Mouse (Mus musculus): ENCODE data around the gene Atxn7l3. TPM values are rescaled to one million over a fixed set of nuclear protein-coding genes. Genes with fewer than 3 reads are reported as not detected.
A peak's percentile ranks its signal among the peaks of the same experiment; 100 is the strongest.

The Atxn7l3 gene
- total RNA-seq, 1 experiment = 60.4 TPM

GRCm38 (mm10) chr11:102339624-102340023 is 43.2 kb upstream of the Atxn7l3 start:
- Histone ChIP-seq H3K9me3 (ENCODE audit: control insufficient read depth, insufficient read depth, low read depth, low read length) (no peaks in the 10 kb centered on the region), H3K27ac (ENCODE audit: insufficient read depth, low read depth, low read length, poor library complexity, severe bottlenecking) (no peak overlapping the region; the same call in 1 of the 2 replicates), H3K4me3 (ENCODE audit: insufficient read depth in 1 of 2, low read depth in 1 of 2, low read length in 2 of 2, poor library complexity in 1 of 2, severe bottlenecking in 1 of 2) (no peak overlapping the region), H3K4me1 (ENCODE audit: control insufficient read depth in 2 of 2, insufficient read depth in 2 of 2, low read length in 2 of 2, poor library complexity in 1 of 2) (peaks cover 18 to 23% of the 10 kb centered on the region in 2 experiments), H3K36me3 (ENCODE audit: control insufficient read depth, insufficient read depth, low read length, poor library complexity, severe bottlenecking) (no peaks in the 10 kb centered on the region), H3K9ac (ENCODE audit: insufficient read depth, low read depth, low read length, poor library complexity, severe bottlenecking) (no peak overlapping the region; the same call in 1 of the 2 replicates)
- TF ChIP-seq ZC3H11A (IDR thresholded peaks at IDR 0.05; ENCODE audit: borderline replicate concordance, low read depth, low read length) (peak; percentile 32; the same call in 1 of the 2 replicates), ZNF384 (IDR thresholded peaks at IDR 0.05; ENCODE audit: low read depth, low read length) (no peak)
- in situ Hi-C loops (cut with MboI; ENCODE audit: low sequenced_read_pairs in 2 of 2, unreplicated experiment in 2 of 2) = no loop called here
- no peak for DNase-seq (ENCODE audit: low read depth, low spot score)

GRCm38 (mm10) chr11:102339195-102339594 is 42.8 kb upstream of the Atxn7l3 start:
- DNase-seq (ENCODE audit: low read depth, low spot score) = no peak
- peak overlapping the region; percentile 21; the same call in 1 of the 2 replicates for H3K9ac ChIP-seq (ENCODE audit: insufficient read depth, low read depth, low read length, poor library complexity, severe bottlenecking)
- peak overlapping the region; percentile 64; the same call in 1 of the 2 replicates for H3K27ac ChIP-seq (ENCODE audit: insufficient read depth, low read depth, low read length, poor library complexity, severe bottlenecking)
- no peaks in the 10 kb centered on the region for H3K36me3 ChIP-seq (ENCODE audit: control insufficient read depth, insufficient read depth, low read length, poor library complexity, severe bottlenecking)
- H3K4me3 ChIP-seq (ENCODE audit: insufficient read depth in 1 of 2, low read depth in 1 of 2, low read length in 2 of 2, poor library complexity in 1 of 2, severe bottlenecking in 1 of 2) = no peak overlapping the region
- TF ChIP-seq CHD2 (IDR thresholded peaks at IDR 0.05; ENCODE audit: low read depth, low read length) (no peak), HCFC1 (IDR thresholded peaks at IDR 0.05; ENCODE audit: borderline replicate concordance, insufficient read depth, low read length) (no peak), ZNF384 (IDR thresholded peaks at IDR 0.05; ENCODE audit: low read depth, low read length) (no peak)
- no peaks in the 10 kb centered on the region for H3K9me3 ChIP-seq (ENCODE audit: control insufficient read depth, insufficient read depth, low read depth, low read length)
- peaks cover 20 to 23% of the 10 kb centered on the region in 2 experiments for H3K4me1 ChIP-seq (ENCODE audit: control insufficient read depth in 2 of 2, insufficient read depth in 2 of 2, low read length in 2 of 2, poor library complexity in 1 of 2)
- in situ Hi-C loops (cut with MboI; ENCODE audit: low sequenced_read_pairs in 2 of 2, unreplicated experiment in 2 of 2) = no loop called here

GRCm38 (mm10) chr11:102338561-102338960 is 42.1 kb upstream of the Atxn7l3 start:
- no peaks in the 10 kb centered on the region for H3K36me3 ChIP-seq (ENCODE audit: control insufficient read depth, insufficient read depth, low read length, poor library complexity, severe bottlenecking)
- no peak for TF ChIP-seq CHD2 (IDR thresholded peaks at IDR 0.05; ENCODE audit: low read depth, low read length)
- no peak for TF ChIP-seq ZC3H11A (IDR thresholded peaks at IDR 0.05; ENCODE audit: borderline replicate concordance, low read depth, low read length)
- no peak for TF ChIP-seq ZNF384 (IDR thresholded peaks at IDR 0.05; ENCODE audit: low read depth, low read length)
- no peak for TF ChIP-seq HCFC1 (IDR thresholded peaks at IDR 0.05; ENCODE audit: borderline replicate concordance, insufficient read depth, low read length)
- TF ChIP-seq MAFK (IDR thresholded peaks at IDR 0.05; ENCODE audit: insufficient read depth, low read depth, low read length) = no peak
- no peak for DNase-seq (ENCODE audit: low read depth, low spot score)
- H3K27ac ChIP-seq (ENCODE audit: insufficient read depth, low read depth, low read length, poor library complexity, severe bottlenecking) = no peak overlapping the region; the same call in 1 of the 2 replicates
- no peaks in the 10 kb centered on the region for H3K9me3 ChIP-seq (ENCODE audit: control insufficient read depth, insufficient read depth, low read depth, low read length)
- H3K9ac ChIP-seq (ENCODE audit: insufficient read depth, low read depth, low read length, poor library complexity, severe bottlenecking) = no peak overlapping the region
- in situ Hi-C loops (cut with MboI; ENCODE audit: low sequenced_read_pairs in 2 of 2, unreplicated experiment in 2 of 2) = no loop called here
- no peak overlapping the region for H3K4me3 ChIP-seq (ENCODE audit: insufficient read depth in 1 of 2, low read depth in 1 of 2, low read length in 2 of 2, poor library complexity in 1 of 2, severe bottlenecking in 1 of 2)
- peaks cover 21 to 24% of the 10 kb centered on the region in 2 experiments for H3K4me1 ChIP-seq (ENCODE audit: control insufficient read depth in 2 of 2, insufficient read depth in 2 of 2, low read length in 2 of 2, poor library complexity in 1 of 2)

GRCm38 (mm10) chr11:102337921-102338320 is 41.5 kb upstream of the Atxn7l3 start:
- Histone ChIP-seq H3K27ac (ENCODE audit: insufficient read depth, low read depth, low read length, poor library complexity, severe bottlenecking) (no peak overlapping the region), H3K9ac (ENCODE audit: insufficient read depth, low read depth, low read length, poor library complexity, severe bottlenecking) (no peak overlapping the region), H3K36me3 (ENCODE audit: control insufficient read depth, insufficient read depth, low read length, poor library complexity, severe bottlenecking) (no peaks in the 10 kb centered on the region), H3K4me1 (ENCODE audit: control insufficient read depth in 2 of 2, insufficient read depth in 2 of 2, low read length in 2 of 2, poor library complexity in 1 of 2) (peaks cover 21 to 22% of the 10 kb centered on the region in 2 experiments), H3K9me3 (ENCODE audit: control insufficient read depth, insufficient read depth, low read depth, low read length) (no peaks in the 10 kb centered on the region), H3K4me3 (ENCODE audit: insufficient read depth in 1 of 2, low read depth in 1 of 2, low read length in 2 of 2, poor library complexity in 1 of 2, severe bottlenecking in 1 of 2) (no peak overlapping the region)
- TF ChIP-seq CHD2 (IDR thresholded peaks at IDR 0.05; ENCODE audit: low read depth, low read length) (no peak), MAFK (IDR thresholded peaks at IDR 0.05; ENCODE audit: insufficient read depth, low read depth, low read length) (no peak), HCFC1 (IDR thresholded peaks at IDR 0.05; ENCODE audit: borderline replicate concordance, insufficient read depth, low read length) (no peak), ZC3H11A (IDR thresholded peaks at IDR 0.05; ENCODE audit: borderline replicate concordance, low read depth, low read length) (no peak), ZNF384 (IDR thresholded peaks at IDR 0.05; ENCODE audit: low read depth, low read length) (no peak)
- in situ Hi-C loops (cut with MboI; ENCODE audit: low sequenced_read_pairs in 2 of 2, unreplicated experiment in 2 of 2) = no loop called here
- no peak for DNase-seq (ENCODE audit: low read depth, low spot score)

GRCm38 (mm10) chr11:102336191-102336590 is 39.8 kb upstream of the Atxn7l3 start:
- no peak for DNase-seq (ENCODE audit: low read depth, low spot score)
- H3K4me3 ChIP-seq (ENCODE audit: insufficient read depth in 1 of 2, low read depth in 1 of 2, low read length in 2 of 2, poor library complexity in 1 of 2, severe bottlenecking in 1 of 2) = no peak overlapping the region
- in situ Hi-C loops (cut with MboI; ENCODE audit: low sequenced_read_pairs in 2 of 2, unreplicated experiment in 2 of 2) = no loop called here
- H3K9ac ChIP-seq (ENCODE audit: insufficient read depth, low read depth, low read length, poor library complexity, severe bottlenecking) = no peak overlapping the region
- no peaks in the 10 kb centered on the region for H3K9me3 ChIP-seq (ENCODE audit: control insufficient read depth, insufficient read depth, low read depth, low read length)
- TF ChIP-seq ZNF384 (IDR thresholded peaks at IDR 0.05; ENCODE audit: low read depth, low read length) (no peak), ZC3H11A (IDR thresholded peaks at IDR 0.05; ENCODE audit: borderline replicate concordance, low read depth, low read length) (no peak), MAFK (IDR thresholded peaks at IDR 0.05; ENCODE audit: insufficient read depth, low read depth, low read length) (0 out of 2 replicates have a peak, but pooled peaks have one; percentile 27), CHD2 (IDR thresholded peaks at IDR 0.05; ENCODE audit: low read depth, low read length) (no peak), HCFC1 (IDR thresholded peaks at IDR 0.05; ENCODE audit: borderline replicate concordance, insufficient read depth, low read length) (no peak)
- no peaks in the 10 kb centered on the region for H3K36me3 ChIP-seq (ENCODE audit: control insufficient read depth, insufficient read depth, low read length, poor library complexity, severe bottlenecking)
- H3K4me1 ChIP-seq (ENCODE audit: control insufficient read depth in 2 of 2, insufficient read depth in 2 of 2, low read length in 2 of 2, poor library complexity in 1 of 2) = peaks cover 20 to 23% of the 10 kb centered on the region in 2 experiments
- H3K27ac ChIP-seq (ENCODE audit: insufficient read depth, low read depth, low read length, poor library complexity, severe bottlenecking) = no peak overlapping the region
